Mouse (Mus musculus) lung, embryonic 16.5 days (tissue): ENCODE measurements at regions not wholly inside any gene's neighbourhood (a gene's known extent, or its start where the extent isn't known, plus 50 kb on each side); places are given as distances from the start of the nearest gene placed in this dataset.

Source experiments
- ATAC-seq: fragments of 200-750 bp; cut with Nextera tagmentation; 2 replicates; pipeline ENCODE4 v1.8.0; 2017; ENCODE audit warnings: low read depth, mild to moderate bottlenecking, moderate library complexity
- H3K27ac ChIP-seq: fragments of 300-500 bp; sonication (generic); 2 replicates; pipeline ENCODE4 v1.5.1; 2014; ENCODE audit warnings: mild to moderate bottlenecking, control low read depth, low read length
- H3K27me3 ChIP-seq: fragments of 300-500 bp; sonication (generic); 2 replicates; pipeline ENCODE4 v1.6.1; 2014; ENCODE audit warnings: low read depth, low read length, mixed read lengths; ENCODE audit not compliant: control insufficient read depth, insufficient read depth
- H3K36me3 ChIP-seq: fragments of 300-500 bp; sonication (generic); 2 replicates; pipeline ENCODE4 v1.6.1; 2014; ENCODE audit warnings: low read length; ENCODE audit not compliant: control insufficient read depth, insufficient read depth
- H3K4me1 ChIP-seq: fragments of 300-500 bp; sonication (generic); replicated peaks from 2 replicates; pipeline ENCODE4 v1.6.1; 2014; ENCODE audit warnings: low read length, mixed read lengths; ENCODE audit not compliant: control insufficient read depth, insufficient read depth
- H3K4me2 ChIP-seq: fragments of 300-500 bp; sonication (generic); 2 replicates; pipeline ENCODE4 v1.6.1; 2014; ENCODE audit warnings: low read depth, low read length, control low read depth
- H3K4me3 ChIP-seq: fragments of 300-500 bp; sonication (generic); 2 replicates; pipeline ENCODE4 v1.5.1; 2014; ENCODE audit warnings: mild to moderate bottlenecking, low read length, control low read depth
- H3K9ac ChIP-seq: fragments of 300-500 bp; sonication (generic); 2 replicates; pipeline ENCODE4 v1.6.1; 2014; ENCODE audit warnings: low read length, control low read depth
- H3K9me3 ChIP-seq: fragments of 300-500 bp; sonication (generic); 2 replicates; pipeline ENCODE4 v1.6.1; 2016; ENCODE audit warnings: low read length; ENCODE audit not compliant: control insufficient read depth
- WGBS: fragments of 180-500 bp; shearing (Covaris S2); extraction: QIAGEN DNeasy Blood & Tissue Kit; methylation state at CpG from one replicate; pipeline ENCODE4 v1.1.7; 2014; 5-methylcytosine and 5-hydroxymethylcytosine counted together

- no peaks in the 10 kb centered on the region for H3K36me3 ChIP-seq
- H3K9me3 ChIP-seq: no peaks in the 10 kb centered on the region
- H3K27ac ChIP-seq: no peak overlapping the region
- no peak for ATAC-seq
- H3K4me2 ChIP-seq: no peak overlapping the region
- H3K27me3 ChIP-seq: no peaks in the 10 kb centered on the region
- peaks cover 21% of the 10 kb centered on the region for H3K4me1 ChIP-seq
- no peak overlapping the region for H3K9ac ChIP-seq
- no peak overlapping the region for H3K4me3 ChIP-seq
Observed at GRCm38 (mm10) chr1:23268062-23268461, 129.5 kb downstream of the Ogfrl1 start.

GRCm38 (mm10) chr1:23265556-23266232 lies 131.9 kb downstream of the Ogfrl1 start:
- H3K27ac ChIP-seq: peak overlapping the region; percentile 41

GRCm38 (mm10) chr1:23264251-23264650 lies 133.3 kb downstream of the Ogfrl1 start:
- Histone ChIP-seq H3K4me1 (peaks cover 9% of the 10 kb centered on the region), H3K27me3 (no peaks in the 10 kb centered on the region), H3K4me3 (no peak overlapping the region), H3K9ac (no peak overlapping the region), H3K36me3 (0 out of 2 replicates have a peak, but pooled peaks cover 2% of the 10 kb centered on the region), H3K27ac (0 out of 2 replicates have a peak overlapping the region, but pooled peaks have one; percentile 5), H3K9me3 (no peaks in the 10 kb centered on the region), H3K4me2 (no peak overlapping the region)
- WGBS: 19% methylated on average over 3 of the region's 3 CpGs
- ATAC-seq: peak; percentile 28; the same call in 1 of the 2 replicates

More at GRCm38 (mm10) chr1:23265556-23266232, 131.9 kb downstream of the Ogfrl1 start:
- Histone ChIP-seq H3K36me3 (no peaks in the 10 kb centered on the region), H3K27me3 (no peaks in the 10 kb centered on the region), H3K4me1 (peaks cover 9% of the 10 kb centered on the region), H3K4me3 (no peak overlapping the region), H3K9ac (no peak overlapping the region), H3K9me3 (no peaks in the 10 kb centered on the region), H3K4me2 (no peak overlapping the region)
- WGBS: 49% methylated on average over 3 of the region's 3 CpGs
- no peak for ATAC-seq

- 16% methylated on average over 4 of the region's 4 CpGs for WGBS
- no peak for ATAC-seq
- Histone ChIP-seq H3K9ac (no peak overlapping the region), H3K4me3 (no peak overlapping the region), H3K36me3 (0 out of 2 replicates have a peak, but pooled peaks cover 2% of the 10 kb centered on the region), H3K27ac (no peak overlapping the region), H3K4me2 (no peak overlapping the region; the same call in 1 of the 2 replicates), H3K4me1 (peaks cover 12% of the 10 kb centered on the region), H3K9me3 (no peaks in the 10 kb centered on the region), H3K27me3 (no peaks in the 10 kb centered on the region)
Observed at GRCm38 (mm10) chr1:23263798-23264197, 133.8 kb downstream of the Ogfrl1 start.

GRCm38 (mm10) chr1:23261652-23262051 lies 135.9 kb downstream of the Ogfrl1 start:
- H3K9me3 ChIP-seq: no peaks in the 10 kb centered on the region
- H3K36me3 ChIP-seq: 0 out of 2 replicates have a peak, but pooled peaks cover 2% of the 10 kb centered on the region
- peaks cover 18% of the 10 kb centered on the region for H3K4me1 ChIP-seq
- H3K9ac ChIP-seq: no peak overlapping the region
- H3K4me3 ChIP-seq: no peak overlapping the region
- H3K4me2 ChIP-seq: no peak overlapping the region
- WGBS: 59% methylated on average over 3 of the region's 3 CpGs
- no peak overlapping the region for H3K27ac ChIP-seq
- ATAC-seq: no peak
- no peaks in the 10 kb centered on the region for H3K27me3 ChIP-seq

GRCm38 (mm10) chr1:23257306-23257895 lies 140.2 kb downstream of the Ogfrl1 start:
- Histone ChIP-seq H3K4me2 (peak overlapping the region; percentile 79), H3K9ac (peak overlapping the region; percentile 86), H3K4me3 (peak overlapping the region; percentile 85), H3K9me3 (no peaks in the 10 kb centered on the region), H3K4me1 (peaks cover 12% of the 10 kb centered on the region; the same call in 1 of the 2 replicates), H3K27me3 (no peaks in the 10 kb centered on the region), H3K36me3 (0 out of 2 replicates have a peak, but pooled peaks cover 2% of the 10 kb centered on the region), H3K27ac (peak overlapping the region; percentile 91)
- no peak for ATAC-seq
- 9% methylated on average over 10 of the region's 10 CpGs for WGBS

- Histone ChIP-seq H3K4me2 (peak overlapping the region; percentile 79), H3K27ac (peak overlapping the region; percentile 91), H3K36me3 (0 out of 2 replicates have a peak, but pooled peaks cover 2% of the 10 kb centered on the region), H3K27me3 (no peaks in the 10 kb centered on the region), H3K4me3 (peak overlapping the region; percentile 85), H3K9ac (peak overlapping the region; percentile 86), H3K9me3 (no peaks in the 10 kb centered on the region), H3K4me1 (peaks cover 12% of the 10 kb centered on the region; the same call in 1 of the 2 replicates)
- ATAC-seq: peak; percentile 71
- 0% methylated on average over 44 of the region's 45 CpGs for WGBS
Observed at GRCm38 (mm10) chr1:23256630-23257001, 141.0 kb downstream of the Ogfrl1 start.

GRCm38 (mm10) chr1:23255925-23256629 lies 141.5 kb downstream of the Ogfrl1 start:
- Histone ChIP-seq H3K9ac (peak overlapping the region; percentile 86), H3K9me3 (no peaks in the 10 kb centered on the region), H3K4me1 (peaks cover 12% of the 10 kb centered on the region; the same call in 1 of the 2 replicates), H3K4me2 (peak overlapping the region; percentile 79), H3K36me3 (0 out of 2 replicates have a peak, but pooled peaks cover 2% of the 10 kb centered on the region), H3K27ac (peak overlapping the region; percentile 91), H3K27me3 (no peaks in the 10 kb centered on the region), H3K4me3 (peak overlapping the region; percentile 85)
- ATAC-seq: peak; percentile 99
- under 1% methylated on average over 53 of the region's 80 CpGs for WGBS

- Histone ChIP-seq H3K4me1 (peaks cover 12% of the 10 kb centered on the region; the same call in 1 of the 2 replicates), H3K9me3 (no peaks in the 10 kb centered on the region), H3K27ac (no peak overlapping the region), H3K36me3 (no peaks in the 10 kb centered on the region), H3K4me2 (no peak overlapping the region), H3K9ac (no peak overlapping the region), H3K27me3 (no peaks in the 10 kb centered on the region), H3K4me3 (no peak overlapping the region)
- no peak for ATAC-seq
- 59% methylated on average over 8 of the region's 8 CpGs for WGBS
Observed at GRCm38 (mm10) chr1:23254235-23254634, 143.3 kb downstream of the Ogfrl1 start.
